ENCODE assay signal across 9 mouse cellular contexts in genomic region chr2:127539494-127539893, GRCm38 (mm10). TPM values are rescaled to one million over a fixed set of nuclear protein-coding genes. Genes with fewer than 3 reads are reported as not detected.
DNase-seq lines count a peak whose midpoint lies in the region; ATAC-seq and TF ChIP-seq lines count a peak whose summit lies in the region.
"Had no signal": no experiment of that assay in that cellular context is flagged by ENCODE, and none has a peak within 500 bp of the region (broad histone marks: within the 10 kb centered on the region; RNA-seq: fewer than 3 reads in every experiment).

No protein-coding gene starts in this region.

- TF ChIP-seq POLR2A in embryonic fibroblast, embryonic 13.5 days (IDR thresholded peaks at IDR 0.05; ENCODE audit: low read depth, low read length): no peak

- intact Hi-C loops in left cerebral cortex, adult 2 months (cut with DNase I): no loop called here
- intact Hi-C loops in left cerebral cortex, postnatal 10 days (cut with DNase I): no loop called here

- H3K27ac ChIP-seq in left cerebral cortex, adult 2 months: no peak overlapping the region
- H3K27ac ChIP-seq in embryonic fibroblast, embryonic 13.5 days (ENCODE audit: insufficient read depth, low read length): no peak overlapping the region
- H3K27ac ChIP-seq: heart, embryonic 15.5 days; neural tube, embryonic 12.5 days had no signal

- no peaks in the 10 kb centered on the region for H3K4me1 ChIP-seq in embryonic fibroblast, embryonic 13.5 days (ENCODE audit: control insufficient read depth, insufficient read depth, low read length)
- H3K4me1 ChIP-seq: heart, embryonic 15.5 days had no signal

- ATAC-seq in erythroid progenitor cell, adult 5-6 weeks (replicated peaks; ENCODE audit: low FRiP score, poor library complexity, severe bottlenecking): no peak

- TF ChIP-seq CTCF in left cerebral cortex, adult 2 months (IDR thresholded peaks at IDR 0.05): peak; percentile 62
- TF ChIP-seq CTCF in embryonic fibroblast, embryonic 13.5 days (IDR thresholded peaks at IDR 0.05; ENCODE audit: borderline replicate concordance, insufficient read depth, low read length): peak; percentile 27; the same call in 1 of the 2 replicates

- H3K4me3 ChIP-seq in left cerebral cortex, adult 2 months: no peak overlapping the region
- no peak overlapping the region for H3K4me3 ChIP-seq in embryonic fibroblast, embryonic 13.5 days (ENCODE audit: insufficient read depth, low read length)
- H3K4me3 ChIP-seq: heart, embryonic 15.5 days; neural tube, embryonic 12.5 days had no signal

- DNase-seq in left cerebral cortex, adult 2 months (ENCODE audit: extremely low spot score in 1 of 2, low spot score in 2 of 2): peak in 1 of 2 experiments; percentile 33
- no peak for DNase-seq in left cerebral cortex, postnatal 10 days (ENCODE audit: extremely low spot score in 1 of 2, low spot score in 2 of 2)
- peak; percentile 50 for DNase-seq in ES-CJ7 (ENCODE audit: low read depth, low spot score)
- peak; percentile 7 for DNase-seq in adipocyte (ENCODE audit: low spot score)
- no peak for DNase-seq in right cerebral cortex, postnatal 4 days

RNA-seq across cellular contexts. Expression of gene Prom2, which starts 1.8 kb away (rescaled TPM):
- total RNA-seq in left cerebral cortex, adult 2 months (2021): 1 to 10 TPM in 1 of 2 experiments, under 1 TPM in 1; 0.16 to 1.2 TPM
- under 1 TPM in 1 of 2 experiments, not detected in 1; 0.11 TPM for total RNA-seq in left cerebral cortex, postnatal 10 days (2021)
- not detected in 2 replicates for polyA plus RNA-seq in embryonic fibroblast, embryonic 13.5 days (2011; ENCODE audit: insufficient read length, low read depth, missing spikeins)
- total RNA-seq in erythroid progenitor cell, adult 5-6 weeks (2015; ENCODE audit: low replicate concordance): not detected in 2 replicates
- total RNA-seq in erythroid progenitor cell, adult 5-6 weeks (2017; ENCODE audit: low replicate concordance): not detected in 2 replicates

RNA-seq across cellular contexts. Expression of gene Kcnip3, which starts 17.6 kb away (rescaled TPM):
- 100 to 1,000 TPM; 114 to 126 TPM for total RNA-seq in left cerebral cortex, adult 2 months (2021)
- 10 to 100 TPM; 61.7 to 67.9 TPM for total RNA-seq in left cerebral cortex, postnatal 10 days (2021)
- 2.1 and 2.2 TPM in 2 replicates for polyA plus RNA-seq in embryonic fibroblast, embryonic 13.5 days (2011; ENCODE audit: insufficient read length, low read depth, missing spikeins)
- total RNA-seq in erythroid progenitor cell, adult 5-6 weeks (2015; ENCODE audit: low replicate concordance): 1.4 and 4.2 TPM in 2 replicates
- 0.51 and 1.6 TPM in 2 replicates for total RNA-seq in erythroid progenitor cell, adult 5-6 weeks (2017; ENCODE audit: low replicate concordance)

RNA-seq across cellular contexts. Expression of gene Zfp661, which starts 47.4 kb away (rescaled TPM):
- total RNA-seq in left cerebral cortex, adult 2 months (2021): 1 to 10 TPM; 6.3 to 8.1 TPM
- 1 to 10 TPM; 8.0 to 9.3 TPM for total RNA-seq in left cerebral cortex, postnatal 10 days (2021)
- 2.9 and 3.1 TPM in 2 replicates for polyA plus RNA-seq in embryonic fibroblast, embryonic 13.5 days (2011; ENCODE audit: insufficient read length, low read depth, missing spikeins)
- total RNA-seq in erythroid progenitor cell, adult 5-6 weeks (2015; ENCODE audit: low replicate concordance): 0.42 TPM in 1 of 2 replicates, not detected in the other
- 0.26 and 0.83 TPM in 2 replicates for total RNA-seq in erythroid progenitor cell, adult 5-6 weeks (2017; ENCODE audit: low replicate concordance)

RNA-seq across cellular contexts. Expression of gene Mrps5, which starts 47.5 kb away (rescaled TPM):
- total RNA-seq in left cerebral cortex, adult 2 months (2021): 10 to 100 TPM; 82.1 to 94.5 TPM
- total RNA-seq in left cerebral cortex, postnatal 10 days (2021): 10 to 100 TPM; 90.7 to 100.0 TPM
- 57.6 and 70.3 TPM in 2 replicates for polyA plus RNA-seq in embryonic fibroblast, embryonic 13.5 days (2011; ENCODE audit: insufficient read length, low read depth, missing spikeins)
- 2.9 and 20.5 TPM in 2 replicates for total RNA-seq in erythroid progenitor cell, adult 5-6 weeks (2015; ENCODE audit: low replicate concordance)
- total RNA-seq in erythroid progenitor cell, adult 5-6 weeks (2017; ENCODE audit: low replicate concordance): 6.7 and 17.8 TPM in 2 replicates

Comparison
In these comparisons a context has a peak if more than half of its experiments do, and no peak if none do; other contexts are left out.
1. DNase-seq: peak in ES-CJ7 (single experiment) and adipocyte (single experiment); none in left cerebral cortex, postnatal 10 days (0 of 2) and right cerebral cortex, postnatal 4 days (single experiment).
2. RNA of gene Kcnip3, which starts 17.6 kb away (total RNA-seq): 114 to 126 TPM in left cerebral cortex, adult 2 months and 61.7 to 67.9 TPM in left cerebral cortex, postnatal 10 days; 0.51 to 4.2 TPM in erythroid progenitor cell, adult 5-6 weeks; every median in the first group is over 10 times any median in the second.
3. RNA of gene Zfp661, which starts 47.4 kb away (total RNA-seq): 8.0 to 9.3 TPM in left cerebral cortex, postnatal 10 days and 6.3 to 8.1 TPM in left cerebral cortex, adult 2 months; 0.26 to 0.83 TPM in erythroid progenitor cell, adult 5-6 weeks; every median in the first group is over 4 times any median in the second.